14 mouse cellular contexts compared by ENCODE assay signal in genomic region chr1:159594099-159595058, GRCm38 (mm10).
DNase-seq lines count a peak whose midpoint lies in the region; ATAC-seq and TF ChIP-seq lines count a peak whose summit lies in the region.
"Had no signal": no experiment of that assay in that cellular context is flagged by ENCODE, and none has a peak within 500 bp of the region (broad histone marks: within the 10 kb centered on the region; RNA-seq: fewer than 3 reads in every experiment).

No protein-coding gene starts in this region.

- peak; percentile 74 for DNase-seq in left cerebral cortex, postnatal 4 days
- DNase-seq in left cerebral cortex, adult 2 months (ENCODE audit: extremely low spot score in 1 of 2, low spot score in 2 of 2): no peak
- DNase-seq in cerebellum, postnatal 10 days: peak; percentile 78 to 87
- DNase-seq in hindbrain, embryonic 14.5 days (ENCODE audit: low spot score): peak; percentile 70
- no peak for DNase-seq in left cerebral cortex, adult 8-10 months (ENCODE audit: low spot score in 2 of 2)
- DNase-seq in thymus, adult 18-20 months: no peak
- DNase-seq: adrenal gland, adult 8-10 months; gastrocnemius, adult 2 months; kidney, adult 11 months; liver, embryonic 13.5 days; right cerebral cortex, postnatal 4 days had no signal

- no peaks in the 10 kb centered on the region for H3K36me3 ChIP-seq in hindbrain, embryonic 14.5 days (replicated peaks; ENCODE audit: control insufficient read depth, insufficient read depth)
- H3K36me3 ChIP-seq in neural tube, embryonic 15.5 days: no peaks in the 10 kb centered on the region
- no peaks in the 10 kb centered on the region for H3K36me3 ChIP-seq in intestine, postnatal 0 days (ENCODE audit: control insufficient read depth, insufficient read depth)
- H3K36me3 ChIP-seq: heart, embryonic 15.5 days; liver, embryonic 13.5 days had no signal

- H3K9ac ChIP-seq in hindbrain, embryonic 14.5 days: no peak overlapping the region
- no peak overlapping the region for H3K9ac ChIP-seq in neural tube, embryonic 15.5 days (replicated peaks)
- no peak overlapping the region for H3K9ac ChIP-seq in intestine, postnatal 0 days (ENCODE audit: low read depth, low read length)
- H3K9ac ChIP-seq: heart, embryonic 15.5 days; liver, embryonic 13.5 days had no signal

- H3K9me3 ChIP-seq in hindbrain, embryonic 14.5 days (ENCODE audit: control insufficient read depth, low read length): no peaks in the 10 kb centered on the region
- no peaks in the 10 kb centered on the region for H3K9me3 ChIP-seq in neural tube, embryonic 15.5 days (replicated peaks)
- no peaks in the 10 kb centered on the region for H3K9me3 ChIP-seq in intestine, postnatal 0 days (ENCODE audit: control insufficient read depth)
- H3K9me3 ChIP-seq: heart, embryonic 15.5 days; liver, embryonic 13.5 days had no signal

- no peak overlapping the region for H3K4me2 ChIP-seq in hindbrain, embryonic 14.5 days (replicated peaks)
- H3K4me2 ChIP-seq in neural tube, embryonic 15.5 days: 0 out of 2 replicates have a peak overlapping the region, but pooled peaks have one; percentile 9
- H3K4me2 ChIP-seq in intestine, postnatal 0 days (replicated peaks; ENCODE audit: low read depth): no peak overlapping the region
- H3K4me2 ChIP-seq: heart, embryonic 15.5 days; liver, embryonic 13.5 days had no signal

- WGBS in hindbrain, embryonic 14.5 days: 55% methylated on average over 14 of the region's 14 CpGs
- WGBS in neural tube, embryonic 15.5 days: 57% methylated on average over 14 of the region's 14 CpGs
- WGBS in intestine, postnatal 0 days: 87% methylated on average over 14 of the region's 14 CpGs

- H3K27ac ChIP-seq in left cerebral cortex, adult 2 months: no peak overlapping the region
- peak overlapping the region; percentile 67 for H3K27ac ChIP-seq in hindbrain, embryonic 14.5 days
- H3K27ac ChIP-seq in neural tube, embryonic 15.5 days (replicated peaks): peak overlapping the region; percentile 34
- H3K27ac ChIP-seq in intestine, postnatal 0 days (ENCODE audit: low read depth, low read length): no peak overlapping the region
- H3K27ac ChIP-seq: gastrocnemius, adult 2 months; heart, embryonic 15.5 days; liver, embryonic 13.5 days had no signal

- intact Hi-C loops in left cerebral cortex, postnatal 4 days (cut with DNase I): no loop called here
- intact Hi-C loops in left cerebral cortex, adult 2 months (cut with DNase I): no loop called here

- no peak overlapping the region for H3K4me3 ChIP-seq in left cerebral cortex, adult 2 months
- H3K4me3 ChIP-seq in hindbrain, embryonic 14.5 days (replicated peaks; ENCODE audit: low read length): no peak overlapping the region
- H3K4me3 ChIP-seq in neural tube, embryonic 15.5 days (replicated peaks): no peak overlapping the region
- no peak overlapping the region for H3K4me3 ChIP-seq in intestine, postnatal 0 days (ENCODE audit: low read depth, low read length)
- H3K4me3 ChIP-seq: gastrocnemius, adult 2 months; heart, embryonic 15.5 days; liver, embryonic 13.5 days had no signal

- peak; percentile 93 for ATAC-seq in hindbrain, embryonic 14.5 days (ENCODE audit: low FRiP score)
- ATAC-seq in neural tube, embryonic 15.5 days (ENCODE audit: low FRiP score): peak; percentile 87
- no peak for ATAC-seq in intestine, postnatal 0 days

- no peak for TF ChIP-seq CTCF in left cerebral cortex, adult 2 months (IDR thresholded peaks at IDR 0.05)
- TF ChIP-seq CTCF in intestine, postnatal 0 days (IDR thresholded peaks at IDR 0.05; ENCODE audit: low read depth): no peak

- peaks cover 22% of the 10 kb centered on the region for H3K4me1 ChIP-seq in hindbrain, embryonic 14.5 days (replicated peaks; ENCODE audit: control insufficient read depth, insufficient read depth, low read length)
- peaks cover 16% of the 10 kb centered on the region for H3K4me1 ChIP-seq in neural tube, embryonic 15.5 days
- no peaks in the 10 kb centered on the region for H3K4me1 ChIP-seq in intestine, postnatal 0 days (replicated peaks; ENCODE audit: control insufficient read depth, insufficient read depth, low read length)
- H3K4me1 ChIP-seq: liver, embryonic 13.5 days had no signal

- H3K27me3 ChIP-seq in hindbrain, embryonic 14.5 days (ENCODE audit: control insufficient read depth, insufficient read depth, low read length): no peaks in the 10 kb centered on the region
- no peaks in the 10 kb centered on the region for H3K27me3 ChIP-seq in neural tube, embryonic 15.5 days (replicated peaks)
- H3K27me3 ChIP-seq in intestine, postnatal 0 days (replicated peaks; ENCODE audit: control insufficient read depth, insufficient read depth, low read length): no peaks in the 10 kb centered on the region
- H3K27me3 ChIP-seq: heart, embryonic 15.5 days; liver, embryonic 13.5 days had no signal

Comparison
In these comparisons a context has a peak if more than half of its experiments do, and no peak if none do; other contexts are left out.
1. DNase-seq: peak in left cerebral cortex, postnatal 4 days (single experiment), cerebellum, postnatal 10 days (2 of 2) and hindbrain, embryonic 14.5 days (single experiment); none in left cerebral cortex, adult 2 months (0 of 2), left cerebral cortex, adult 8-10 months (0 of 2) and thymus, adult 18-20 months (0 of 2).
2. H3K27ac ChIP-seq: peak in hindbrain, embryonic 14.5 days (single experiment) and neural tube, embryonic 15.5 days (single experiment); none in left cerebral cortex, adult 2 months (single experiment) and intestine, postnatal 0 days (single experiment).